Mouse (Mus musculus): ENCODE data around the gene Pard3. TPM values are rescaled to one million over a fixed set of nuclear protein-coding genes. Genes with fewer than 3 reads are reported as not detected.

The Pard3 gene
- polyA plus RNA-seq, 1 experiment from 2014 or later = 33.8 TPM

GRCm38 (mm10) chr8:127092383-127093112, 28.9 kb downstream of the Pard3 start:
- H3K4me2 ChIP-seq = peak overlapping the region; percentile 45; the same call in 1 of the 2 replicates
- H3K9ac ChIP-seq = peak overlapping the region; percentile 27
- H3K27me3 ChIP-seq (ENCODE audit: insufficient read depth, low read length) = no peaks in the 10 kb centered on the region
- peak; percentile 64 for ATAC-seq (ENCODE audit: insufficient read depth)
- 24% methylated on average over 10 of the region's 10 CpGs for WGBS
- H3K4me3 ChIP-seq (ENCODE audit: low read depth, low read length) = peak overlapping the region; percentile 5
- H3K9me3 ChIP-seq (ENCODE audit: low read depth, low read length) = no peaks in the 10 kb centered on the region
- no peaks in the 10 kb centered on the region for H3K36me3 ChIP-seq (ENCODE audit: insufficient read depth)
- H3K4me1 ChIP-seq (ENCODE audit: insufficient read depth) = peaks cover 29% of the 10 kb centered on the region
- no peak for TF ChIP-seq CTCF (IDR thresholded peaks at IDR 0.05; ENCODE audit: low read depth)
- peak; percentile 93 for DNase-seq
- peak overlapping the region; percentile 63 for H3K27ac ChIP-seq (ENCODE audit: low read depth)

- 55% methylated on average over 3 of the region's 3 CpGs for WGBS
- H3K4me2 ChIP-seq = peak overlapping the region; percentile 45; the same call in 1 of the 2 replicates
- H3K4me3 ChIP-seq (ENCODE audit: low read depth, low read length) = peak overlapping the region; percentile 5; the same call in 1 of the 2 replicates
- peaks cover 24% of the 10 kb centered on the region for H3K4me1 ChIP-seq (ENCODE audit: insufficient read depth)
- peak overlapping the region; percentile 63 for H3K27ac ChIP-seq (ENCODE audit: low read depth)
- peak overlapping the region; percentile 27 for H3K9ac ChIP-seq
- ATAC-seq (ENCODE audit: insufficient read depth) = no peak
- no peaks in the 10 kb centered on the region for H3K9me3 ChIP-seq (ENCODE audit: low read depth, low read length)
- no peak for TF ChIP-seq CTCF (IDR thresholded peaks at IDR 0.05; ENCODE audit: low read depth)
- DNase-seq = no peak
- H3K36me3 ChIP-seq (ENCODE audit: insufficient read depth) = no peaks in the 10 kb centered on the region
- no peaks in the 10 kb centered on the region for H3K27me3 ChIP-seq (ENCODE audit: insufficient read depth, low read length)
These were observed 29.4 kb downstream of the Pard3 start for GRCm38 (mm10) chr8:127093113-127093426.

- H3K4me1 ChIP-seq (ENCODE audit: insufficient read depth) = peaks cover 19% of the 10 kb centered on the region
- H3K9me3 ChIP-seq (ENCODE audit: low read depth, low read length) = no peaks in the 10 kb centered on the region
- no peaks in the 10 kb centered on the region for H3K36me3 ChIP-seq (ENCODE audit: insufficient read depth)
- no peak overlapping the region for H3K4me3 ChIP-seq (ENCODE audit: low read depth, low read length)
- TF ChIP-seq CTCF (IDR thresholded peaks at IDR 0.05; ENCODE audit: low read depth) = no peak
- DNase-seq = no peak
- no peak overlapping the region for H3K27ac ChIP-seq (ENCODE audit: low read depth)
- 69% methylated on average over 7 of the region's 7 CpGs for WGBS
- no peaks in the 10 kb centered on the region for H3K27me3 ChIP-seq (ENCODE audit: insufficient read depth, low read length)
- H3K9ac ChIP-seq = no peak overlapping the region
- ATAC-seq (ENCODE audit: insufficient read depth) = no peak
- H3K4me2 ChIP-seq = no peak overlapping the region
These were observed 32.1 kb downstream of the Pard3 start for GRCm38 (mm10) chr8:127095763-127096162.

- no peak overlapping the region for H3K4me3 ChIP-seq (ENCODE audit: low read depth, low read length)
- ATAC-seq (ENCODE audit: insufficient read depth) = 0 out of 2 replicates have a peak, but pooled peaks have one; percentile 49
- TF ChIP-seq CTCF (IDR thresholded peaks at IDR 0.05; ENCODE audit: low read depth) = no peak
- no peaks in the 10 kb centered on the region for H3K36me3 ChIP-seq (ENCODE audit: insufficient read depth)
- WGBS = 18% methylated on average over 1 of the region's 1 CpGs
- peaks cover 3% of the 10 kb centered on the region; the same call in 1 of the 2 replicates for H3K4me1 ChIP-seq (ENCODE audit: insufficient read depth)
- peak; percentile 54 for DNase-seq
- no peak overlapping the region for H3K4me2 ChIP-seq
- no peaks in the 10 kb centered on the region for H3K9me3 ChIP-seq (ENCODE audit: low read depth, low read length)
- H3K27me3 ChIP-seq (ENCODE audit: insufficient read depth, low read length) = no peaks in the 10 kb centered on the region
- H3K27ac ChIP-seq (ENCODE audit: low read depth) = no peak overlapping the region
- H3K9ac ChIP-seq = no peak overlapping the region
These were observed 35.9 kb downstream of the Pard3 start for GRCm38 (mm10) chr8:127099439-127100090.

GRCm38 (mm10) chr8:127103256-127103655, 39.6 kb downstream of the Pard3 start:
- Histone ChIP-seq H3K27ac (ENCODE audit: low read depth) (no peak overlapping the region), H3K27me3 (ENCODE audit: insufficient read depth, low read length) (no peaks in the 10 kb centered on the region), H3K9ac (no peak overlapping the region), H3K4me2 (no peak overlapping the region), H3K4me3 (ENCODE audit: low read depth, low read length) (no peak overlapping the region), H3K36me3 (ENCODE audit: insufficient read depth) (no peaks in the 10 kb centered on the region), H3K4me1 (ENCODE audit: insufficient read depth) (peaks cover 3% of the 10 kb centered on the region), H3K9me3 (ENCODE audit: low read depth, low read length) (no peaks in the 10 kb centered on the region)
- DNase-seq (no peak), ATAC-seq (ENCODE audit: insufficient read depth) (no peak)
- 71% methylated on average over 5 of the region's 5 CpGs for WGBS
- no peak for TF ChIP-seq CTCF (IDR thresholded peaks at IDR 0.05; ENCODE audit: low read depth)

GRCm38 (mm10) chr8:127104616-127105015, 40.9 kb downstream of the Pard3 start:
- no peak for TF ChIP-seq CTCF (IDR thresholded peaks at IDR 0.05; ENCODE audit: low read depth)
- ATAC-seq (ENCODE audit: insufficient read depth) (no peak), DNase-seq (no peak)
- H3K4me2 ChIP-seq = no peak overlapping the region
- no peak overlapping the region for H3K9ac ChIP-seq
- H3K27me3 ChIP-seq (ENCODE audit: insufficient read depth, low read length) = no peaks in the 10 kb centered on the region
- peaks cover 2% of the 10 kb centered on the region; the same call in 1 of the 2 replicates for H3K4me1 ChIP-seq (ENCODE audit: insufficient read depth)
- no peak overlapping the region for H3K27ac ChIP-seq (ENCODE audit: low read depth)
- no peak overlapping the region for H3K4me3 ChIP-seq (ENCODE audit: low read depth, low read length)
- H3K36me3 ChIP-seq (ENCODE audit: insufficient read depth) = no peaks in the 10 kb centered on the region
- WGBS = 60% methylated on average over 2 of the region's 2 CpGs
- no peaks in the 10 kb centered on the region for H3K9me3 ChIP-seq (ENCODE audit: low read depth, low read length)

- Histone ChIP-seq H3K9me3 (ENCODE audit: low read depth, low read length) (no peaks in the 10 kb centered on the region), H3K4me1 (ENCODE audit: insufficient read depth) (peaks cover 5% of the 10 kb centered on the region), H3K27ac (ENCODE audit: low read depth) (no peak overlapping the region), H3K4me3 (ENCODE audit: low read depth, low read length) (no peak overlapping the region), H3K27me3 (ENCODE audit: insufficient read depth, low read length) (no peaks in the 10 kb centered on the region), H3K4me2 (no peak overlapping the region), H3K9ac (no peak overlapping the region), H3K36me3 (ENCODE audit: insufficient read depth) (no peaks in the 10 kb centered on the region)
- whole genome bisulfite sequencing = 37% methylated on average over 3 of the region's 3 CpGs
- ATAC-seq (ENCODE audit: insufficient read depth) = no peak
- TF ChIP-seq CTCF (IDR thresholded peaks at IDR 0.05; ENCODE audit: low read depth) = no peak
- DNase-seq = no peak
These were observed 44.2 kb downstream of the Pard3 start for GRCm38 (mm10) chr8:127107928-127108327.
